Mouse (Mus musculus) neural tube, embryonic 15.5 days (tissue): Measurements from ENCODE around the gene Gm3642. TPM values are rescaled to one million over a fixed set of nuclear protein-coding genes. Genes with fewer than 3 reads are reported as not detected.
"Not testable (repeated sequence)": the region's sequence is repeated elsewhere in the genome, so short reads cannot be mapped to it uniquely, and the experiment has no call there.

Experiments
- ATAC-seq: fragments of 200-750 bp; cut with Nextera tagmentation; 2 replicates; pipeline ENCODE4 v1.8.0; 2017; ENCODE audit warnings: mild to moderate bottlenecking, moderate TSS enrichment, moderate library complexity; ENCODE audit not compliant: low FRiP score
- H3K27ac ChIP-seq: fragments of 300-500 bp; sonication (generic); replicated peaks from 2 replicates; pipeline ENCODE4 v1.5.1; 2015; ENCODE audit warnings: mild to moderate bottlenecking, inconsistent platforms
- H3K27me3 ChIP-seq: fragments of 300-500 bp; sonication (generic); replicated peaks from 2 replicates; pipeline ENCODE4 v1.6.1; 2015; ENCODE audit warnings: inconsistent platforms
- H3K36me3 ChIP-seq: fragments of 300-500 bp; sonication (generic); 2 replicates; pipeline ENCODE4 v1.6.1; 2015; ENCODE audit warnings: inconsistent platforms
- H3K4me1 ChIP-seq: fragments of 300-500 bp; sonication (generic); 2 replicates; pipeline ENCODE4 v1.6.1; 2015; ENCODE audit warnings: inconsistent platforms
- H3K4me2 ChIP-seq: fragments of 300-500 bp; sonication (generic); 2 replicates; pipeline ENCODE4 v1.6.1; 2015; ENCODE audit warnings: inconsistent platforms, mild to moderate bottlenecking, moderate library complexity
- H3K4me3 ChIP-seq: fragments of 300-500 bp; sonication (generic); replicated peaks from 2 replicates; pipeline ENCODE4 v1.5.1; 2015; ENCODE audit warnings: mild to moderate bottlenecking, inconsistent platforms
- H3K9ac ChIP-seq: fragments of 300-500 bp; sonication (generic); replicated peaks from 2 replicates; pipeline ENCODE4 v1.6.1; 2015; ENCODE audit warnings: mild to moderate bottlenecking, inconsistent platforms
- H3K9me3 ChIP-seq: fragments of 300-500 bp; sonication (generic); replicated peaks from 2 replicates; pipeline ENCODE4 v1.6.1; 2016; ENCODE audit warnings: inconsistent platforms
- WGBS: fragments of 180-500 bp; shearing (Covaris S2); methylation state at CpG from one replicate; pipeline ENCODE4 v1.1.7; 2015; ENCODE audit warnings: mixed read lengths; 5-methylcytosine and 5-hydroxymethylcytosine counted together
- polyA plus RNA-seq: library from polyadenylated mRNA; unstranded; fragments of >200 nt; fragmentation: Nextera tagmentation; extraction: Ambion mirVana; gene quantifications from 2 replicates; pipeline ENCODE4 v1.2.1, GENCODE M21; 2015

Gm3642 gene
- not detected in 2 replicates for polyA plus RNA-seq

DNA sequence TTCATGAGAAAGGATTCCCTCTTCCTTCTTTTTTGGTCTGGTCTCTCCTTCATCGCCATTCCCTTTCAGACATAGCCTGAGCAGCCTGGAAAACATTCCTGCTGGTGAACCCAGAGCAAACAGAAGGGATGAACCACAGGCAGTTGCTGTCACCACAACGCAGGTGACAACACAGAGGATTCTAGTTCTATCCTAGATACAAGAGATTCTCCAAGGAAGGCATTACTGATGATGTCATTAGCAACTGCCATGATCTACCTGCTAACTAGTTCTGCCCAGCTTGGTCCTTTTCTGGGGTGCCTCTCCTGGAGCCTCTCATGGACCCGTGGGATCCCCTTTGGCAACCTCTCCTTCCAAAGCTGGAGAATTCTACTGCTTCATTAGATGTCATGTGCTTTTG lies at the start of gene Gm3642:
TSS of gene Gm3642 (minus strand) at position 101 of the 400 bp plus-strand sequence.
- not testable (repeated sequence) for H3K4me1 ChIP-seq, H3K9me3 ChIP-seq, H3K9ac ChIP-seq, H3K4me2 ChIP-seq, H3K36me3 ChIP-seq, H3K27ac ChIP-seq, H3K27me3 ChIP-seq, ATAC-seq, H3K4me3 ChIP-seq
- no CpG with 5 or more reads among the region's 3 CpGs for WGBS

DNA sequence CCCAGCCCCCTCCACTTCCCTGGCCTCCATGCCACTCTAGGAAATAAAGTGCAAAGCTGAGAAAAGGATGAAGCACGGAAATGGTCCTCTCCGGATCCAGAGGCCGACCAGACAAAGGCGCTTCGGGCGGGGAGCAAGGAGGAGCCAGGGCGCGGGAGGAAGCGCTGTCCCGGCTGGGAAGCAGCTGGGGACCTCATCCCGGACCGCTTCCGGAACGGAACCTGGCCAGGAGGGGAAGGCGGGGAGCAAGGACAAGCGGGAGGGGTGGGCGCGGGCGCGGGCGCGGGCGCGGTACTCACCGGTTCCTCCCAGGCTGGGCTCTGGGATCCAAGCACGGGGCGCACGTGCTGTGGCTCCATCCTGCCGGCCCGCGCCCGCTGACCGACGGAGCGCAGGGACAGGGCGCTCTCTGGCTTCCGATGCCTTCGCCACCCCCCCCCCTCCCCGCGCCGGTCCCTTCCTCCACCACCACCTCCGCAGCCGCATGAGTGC lies 49.5 kb upstream of the Gm3642 start, which contains the start of gene Gm3667:
TSS of gene Gm3667 (minus strand) at position 442 of the 492 bp plus-strand sequence.
- H3K4me1 ChIP-seq, H3K36me3 ChIP-seq, H3K27me3 ChIP-seq, H3K9me3 ChIP-seq, ATAC-seq: not testable (repeated sequence)
- H3K4me3 ChIP-seq, result peak within 1 kb of the TSS; percentile 46
- peak within 1 kb of the TSS; percentile 58 for H3K4me2 ChIP-seq
- H3K9ac ChIP-seq, result peak within 1 kb of the TSS; percentile 41
- 0 out of 2 replicates have a peak within 1 kb of the TSS, but pooled peaks have one; percentile 18 for H3K27ac ChIP-seq
- 1% methylated on average over 18 of the region's 43 CpGs for WGBS

DNA sequence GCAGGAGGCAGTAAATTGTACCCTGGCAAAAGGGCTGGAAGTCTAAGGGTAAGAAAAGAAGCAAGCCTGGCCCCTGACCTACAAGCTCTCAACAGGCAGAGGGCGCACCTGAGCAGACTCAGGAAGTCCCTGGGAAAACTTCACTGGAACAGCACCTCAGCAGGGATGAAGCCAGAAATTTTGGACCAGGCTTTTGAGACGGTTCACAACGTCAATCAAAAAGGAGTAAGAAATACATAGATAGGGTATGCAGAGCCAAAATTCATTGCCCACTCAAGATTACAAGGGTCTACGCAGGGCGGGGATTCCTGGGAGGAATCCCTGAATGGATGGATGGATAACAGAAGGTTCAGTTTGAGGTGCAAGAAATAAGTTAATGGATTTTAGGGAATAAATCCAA lies 48.7 kb upstream of the Gm3642 start:
- H3K4me1 ChIP-seq, H3K27me3 ChIP-seq, H3K9ac ChIP-seq, H3K36me3 ChIP-seq, ATAC-seq, H3K27ac ChIP-seq, H3K9me3 ChIP-seq: not testable (repeated sequence)
- Histone ChIP-seq H3K4me2 (peak overlapping the region; percentile 58), H3K4me3 (peak overlapping the region; percentile 46)
- 8% methylated on average over 4 of the region's 5 CpGs for WGBS

DNA sequence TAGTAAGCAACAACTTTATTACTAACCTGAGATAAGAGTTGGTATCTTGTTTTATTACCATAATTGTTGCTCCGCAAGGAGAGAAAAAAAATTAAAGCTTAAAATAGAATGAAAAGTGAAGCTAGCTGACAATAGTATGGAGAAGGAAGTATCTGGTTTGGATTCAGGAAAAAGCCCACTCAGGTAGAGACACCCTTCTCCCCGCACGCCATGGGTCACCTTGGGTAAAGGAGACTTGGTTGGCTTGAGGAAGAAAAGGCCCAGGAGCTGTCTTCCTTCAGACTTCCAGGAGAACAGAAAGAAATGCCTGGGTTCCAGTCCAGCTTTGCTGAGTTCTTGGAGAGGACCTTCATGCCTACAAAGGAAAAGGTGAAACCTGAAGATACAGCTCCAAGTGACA lies 16.8 kb downstream of the Gm3642 start:
- not testable (repeated sequence) for H3K27me3 ChIP-seq, H3K9me3 ChIP-seq, H3K27ac ChIP-seq, H3K36me3 ChIP-seq, H3K4me1 ChIP-seq, H3K9ac ChIP-seq, H3K4me2 ChIP-seq, ATAC-seq, H3K4me3 ChIP-seq
- 93% methylated on average over 3 of the region's 3 CpGs for WGBS

Other genes with a start within 250 kb of the Gm3642 start
- 0.56 and 1.1 TPM in 2 replicates for gene Gm3629, start 249.7 kb downstream of the Gm3642 start, polyA plus RNA-seq
- gene Gm3460, start 217.9 kb downstream of the Gm3642 start, polyA plus RNA-seq, result 0.50 and 0.93 TPM in 2 replicates
- gene Gm10251, start 156.1 kb downstream of the Gm3642 start, polyA plus RNA-seq, result 0.10 TPM in 1 of 2 replicates, not detected in the other
- 0.28 TPM in 1 of 2 replicates, not detected in the other for gene Gm8050, start 120.1 kb downstream of the Gm3642 start, polyA plus RNA-seq
- gene Gm3636, start 98.0 kb downstream of the Gm3642 start, polyA plus RNA-seq, result 15.3 and 17.3 TPM in 2 replicates
- not detected in 2 replicates for gene Gm8362, start 65.9 kb downstream of the Gm3642 start, polyA plus RNA-seq
- gene Gm3667, start 49.7 kb upstream of the Gm3642 start, polyA plus RNA-seq, result 8.5 and 13.0 TPM in 2 replicates
- not detected in 2 replicates for gene Gm6356, start 133.5 kb upstream of the Gm3642 start, polyA plus RNA-seq
- gene Gm10406, start 187.1 kb upstream of the Gm3642 start, polyA plus RNA-seq, result 2.8 and 3.4 TPM in 2 replicates
- not detected in 2 replicates for gene Gm3685, start 204.7 kb upstream of the Gm3642 start, polyA plus RNA-seq